31 mouse cellular contexts compared by ENCODE assay signal in genomic region chr9:60305204-60305840, GRCm38 (mm10).
DNase-seq lines count a peak whose midpoint lies in the region; ATAC-seq and TF ChIP-seq lines count a peak whose summit lies in the region.
"Had no signal": no experiment of that assay in that cellular context is flagged by ENCODE, and none has a peak within 500 bp of the region (broad histone marks: within the 10 kb centered on the region; RNA-seq: fewer than 3 reads in every experiment).

No protein-coding gene starts in this region.

- TF ChIP-seq CTCF in kidney, adult 2 months (conservative IDR thresholded peaks at IDR 0.05; ENCODE audit: insufficient read depth, insufficient read length, low read depth, low read length), result no peak
- TF ChIP-seq CTCF in small intestine, adult 2 months (IDR thresholded peaks at IDR 0.05; ENCODE audit: extremely low read depth, insufficient read length, insufficient replicate concordance, low read depth, low read length), result no peak

- ATAC-seq in kidney, embryonic 16.5 days (ENCODE audit: low FRiP score, low TSS enrichment), result no peak
- ATAC-seq: activated CD4-positive, CD25-positive, alpha-beta regulatory T cell, adult 4 months; forebrain, embryonic 15.5 days; inflammation-experienced regulatory T-cells, adult 6 months; midbrain, embryonic 15.5 days had no signal

- WGBS in kidney, adult 2 months, result 88% methylated on average over 2 of the region's 2 CpGs
- 90% methylated on average over 2 of the region's 2 CpGs for WGBS in kidney, embryonic 16.5 days
- WGBS in small intestine, adult 2 months, result 70% methylated on average over 2 of the region's 2 CpGs

- H3K27me3 ChIP-seq in kidney, adult 2 months (replicated peaks; ENCODE audit: control insufficient read depth, insufficient read depth, low read length), result no peaks in the 10 kb centered on the region
- no peaks in the 10 kb centered on the region for H3K27me3 ChIP-seq in kidney, embryonic 16.5 days (ENCODE audit: insufficient read depth, low read length)
- no peaks in the 10 kb centered on the region for H3K27me3 ChIP-seq in small intestine, adult 2 months (ENCODE audit: control insufficient read depth, insufficient read depth, low read length)
- H3K27me3 ChIP-seq: CH12.LX; embryonic facial prominence, embryonic 13.5 days; forebrain, embryonic 15.5 days; heart, embryonic 12.5 days; hindbrain, embryonic 15.5 days; kidney, embryonic 15.5 days; limb, embryonic 15.5 days; liver, embryonic 15.5 days; midbrain, embryonic 15.5 days; neural tube, embryonic 15.5 days had no signal

- no peaks in the 10 kb centered on the region for H3K36me3 ChIP-seq in kidney, adult 2 months (ENCODE audit: control insufficient read depth, insufficient read depth, low read length)
- H3K36me3 ChIP-seq in kidney, embryonic 16.5 days (ENCODE audit: insufficient read depth, low read length), result peaks cover 15% of the 10 kb centered on the region
- H3K36me3 ChIP-seq in small intestine, adult 2 months (ENCODE audit: control insufficient read depth, insufficient read depth, low read length), result no peaks in the 10 kb centered on the region
- H3K36me3 ChIP-seq: forebrain, embryonic 10.5 days; forebrain, embryonic 15.5 days; heart, embryonic 12.5 days; hindbrain, embryonic 10.5 days; hindbrain, embryonic 15.5 days; limb, embryonic 15.5 days; liver, embryonic 15.5 days; midbrain, embryonic 10.5 days; midbrain, embryonic 15.5 days; neural tube, embryonic 15.5 days had no signal

- DNase-seq in adrenal gland, adult (ENCODE audit: inconsistent age in 2 of 2, low spot score in 1 of 2), result peak; percentile 53 to 76
- DNase-seq in adrenal gland, adult 8-10 months, result no peak
- DNase-seq in kidney, adult 2 months, result no peak
- no peak for DNase-seq in frontal cortex, postnatal 14 days (ENCODE audit: low spot score in 2 of 2)
- DNase-seq in urinary bladder, postnatal 25 days (ENCODE audit: low spot score), result no peak
- DNase-seq: adrenal gland, postnatal 14 days; heart, postnatal 10 days; kidney, postnatal 4 days; lung, embryonic 14.5 days; lung, postnatal 14 days; retina, postnatal 1 day; right cerebral cortex, postnatal 14 days; thymus, postnatal 4 days had no signal

- peaks cover 7% of the 10 kb centered on the region for H3K9me3 ChIP-seq in kidney, embryonic 16.5 days (ENCODE audit: low read length)
- H3K9me3 ChIP-seq: forebrain, embryonic 15.5 days; hindbrain, embryonic 15.5 days; limb, embryonic 15.5 days; liver, embryonic 15.5 days; midbrain, embryonic 15.5 days had no signal

- no peak overlapping the region for H3K9ac ChIP-seq in kidney, embryonic 16.5 days (replicated peaks; ENCODE audit: low read length)
- H3K9ac ChIP-seq: embryonic facial prominence, embryonic 13.5 days; forebrain, embryonic 15.5 days; heart, embryonic 12.5 days; hindbrain, embryonic 15.5 days; kidney, embryonic 15.5 days; limb, embryonic 15.5 days; liver, embryonic 15.5 days; lung, embryonic 14.5 days; midbrain, embryonic 15.5 days; neural tube, embryonic 15.5 days had no signal

- no peak for TF ChIP-seq POLR2A in kidney, adult 2 months (IDR thresholded peaks at IDR 0.05; ENCODE audit: low read depth, low read length)
- no peak for TF ChIP-seq POLR2A in small intestine, adult 2 months (IDR thresholded peaks at IDR 0.05; ENCODE audit: low read depth, low read length)

- H3K4me2 ChIP-seq in kidney, embryonic 16.5 days (replicated peaks; ENCODE audit: low read depth, low read length), result no peak overlapping the region
- H3K4me2 ChIP-seq: embryonic facial prominence, embryonic 13.5 days; forebrain, embryonic 15.5 days; heart, embryonic 12.5 days; hindbrain, embryonic 15.5 days; kidney, embryonic 15.5 days; limb, embryonic 15.5 days; liver, embryonic 15.5 days; lung, embryonic 14.5 days; midbrain, embryonic 15.5 days; neural tube, embryonic 15.5 days had no signal

- peaks cover 10% of the 10 kb centered on the region; the same call in 1 of the 2 replicates for H3K4me1 ChIP-seq in kidney, adult 2 months (ENCODE audit: control insufficient read depth, insufficient read depth, low read length)
- peaks cover 26% of the 10 kb centered on the region for H3K4me1 ChIP-seq in kidney, embryonic 16.5 days (ENCODE audit: insufficient read depth, low read length)
- H3K4me1 ChIP-seq in small intestine, adult 2 months (ENCODE audit: control insufficient read depth, insufficient read depth, insufficient read length, low read length), result peaks cover 30% of the 10 kb centered on the region

- H3K4me3 ChIP-seq in kidney, adult 2 months (ENCODE audit: insufficient read depth, low read depth, low read length), result no peak overlapping the region
- H3K4me3 ChIP-seq in kidney, embryonic 16.5 days (ENCODE audit: low read length), result no peak overlapping the region
- no peak overlapping the region for H3K4me3 ChIP-seq in small intestine, adult 2 months (ENCODE audit: low read depth, low read length)
- H3K4me3 ChIP-seq: embryonic facial prominence, embryonic 13.5 days; forebrain, embryonic 10.5 days; forebrain, embryonic 15.5 days; heart, embryonic 12.5 days; hindbrain, embryonic 10.5 days; hindbrain, embryonic 15.5 days; kidney, embryonic 15.5 days; limb, embryonic 10.5 days; limb, embryonic 15.5 days; liver, embryonic 15.5 days; midbrain, embryonic 10.5 days; midbrain, embryonic 15.5 days; neural tube, embryonic 15.5 days had no signal

- peak overlapping the region; percentile 37; the same call in 1 of the 2 replicates for H3K27ac ChIP-seq in kidney, adult 2 months (ENCODE audit: insufficient read depth, low read depth, low read length)
- H3K27ac ChIP-seq in kidney, embryonic 16.5 days (ENCODE audit: low read length), result no peak overlapping the region
- peak overlapping the region; percentile 62 for H3K27ac ChIP-seq in small intestine, adult 2 months (ENCODE audit: insufficient read depth, low read depth, low read length)
- H3K27ac ChIP-seq: embryonic facial prominence, embryonic 13.5 days; forebrain, embryonic 10.5 days; forebrain, embryonic 15.5 days; hindbrain, embryonic 10.5 days; hindbrain, embryonic 15.5 days; kidney, embryonic 15.5 days; limb, embryonic 10.5 days; limb, embryonic 15.5 days; liver, embryonic 15.5 days; midbrain, embryonic 15.5 days; neural tube, embryonic 15.5 days had no signal

Comparison
In these comparisons a context has a peak if more than half of its experiments do, and no peak if none do; other contexts are left out.
1. DNase-seq: peak in adrenal gland, adult (2 of 2); none in adrenal gland, adult 8-10 months (single experiment), kidney, adult 2 months (single experiment), frontal cortex, postnatal 14 days (0 of 2) and urinary bladder, postnatal 25 days (single experiment).